Mouse (Mus musculus): ENCODE measurements at regions not wholly inside any gene's neighbourhood (a gene's known extent, or its start where the extent isn't known, plus 50 kb on each side); places are given as distances from the start of the nearest gene placed in this dataset.

GRCm38 (mm10) chrX:158984721-158985120 lies 225.4 kb upstream of the Rps6ka3 start:
- TF ChIP-seq CTCF (conservative IDR thresholded peaks at IDR 0.05 in 1 of 2, IDR thresholded peaks at IDR 0.05 in 1 of 2; ENCODE audit: low read depth in 2 of 2, low read length in 2 of 2): no peak
- TF ChIP-seq MAFK (IDR thresholded peaks at IDR 0.05; ENCODE audit: insufficient replicate concordance, low read length): no peak
- no peak for TF ChIP-seq TBP (conservative IDR thresholded peaks at IDR 0.05; ENCODE audit: low read depth, low read length)
- TF ChIP-seq CHD1 (IDR thresholded peaks at IDR 0.05; ENCODE audit: low read depth, low read length): no peak
- TF ChIP-seq ZC3H11A (IDR thresholded peaks at IDR 0.05; ENCODE audit: low read depth, low read length): no peak
- no peak for TF ChIP-seq CHD2 (IDR thresholded peaks at IDR 0.05; ENCODE audit: low read length)
- no peak for TF ChIP-seq POLR2A (IDR thresholded peaks at IDR 0.05; ENCODE audit: low read depth, low read length)

Data from CH12.LX (cell line).